Mouse (Mus musculus): ENCODE data around the gene Ttc7b. TPM values are rescaled to one million over a fixed set of nuclear protein-coding genes. Genes with fewer than 3 reads are reported as not detected.

Ttc7b gene
- polyA plus RNA-seq, 1 experiment from 2014 or later = 6.3 TPM

GRCm38 (mm10) chr12:100489799-100490198 lies 30.8 kb downstream of the Ttc7b start:
- Histone ChIP-seq H3K27me3 (replicated peaks; ENCODE audit: control insufficient read depth, insufficient read depth, low read length) (no peaks in the 10 kb centered on the region), H3K4me2 (ENCODE audit: low read length) (no peak overlapping the region), H3K4me1 (ENCODE audit: control insufficient read depth, insufficient read depth, low read length) (no peaks in the 10 kb centered on the region), H3K4me3 (ENCODE audit: low read depth, low read length) (no peak overlapping the region), H3K9me3 (replicated peaks; ENCODE audit: control insufficient read depth, low read length) (no peaks in the 10 kb centered on the region), H3K36me3 (ENCODE audit: control insufficient read depth, insufficient read depth, low read length) (peaks cover 45% of the 10 kb centered on the region), H3K27ac (ENCODE audit: low read depth, low read length) (no peak overlapping the region), H3K9ac (ENCODE audit: low read length) (no peak overlapping the region)
- no peak for ATAC-seq
- no peak for DNase-seq (ENCODE audit: low spot score)
- WGBS = 92% methylated on average over 7 of the region's 7 CpGs

- 94% methylated on average over 5 of the region's 5 CpGs for WGBS
- Histone ChIP-seq H3K9ac (ENCODE audit: low read length) (no peak overlapping the region), H3K27me3 (replicated peaks; ENCODE audit: control insufficient read depth, insufficient read depth, low read length) (no peaks in the 10 kb centered on the region), H3K36me3 (ENCODE audit: control insufficient read depth, insufficient read depth, low read length) (peaks cover 43% of the 10 kb centered on the region), H3K4me3 (ENCODE audit: low read depth, low read length) (no peak overlapping the region), H3K9me3 (replicated peaks; ENCODE audit: control insufficient read depth, low read length) (no peaks in the 10 kb centered on the region), H3K4me1 (ENCODE audit: control insufficient read depth, insufficient read depth, low read length) (no peaks in the 10 kb centered on the region), H3K27ac (ENCODE audit: low read depth, low read length) (no peak overlapping the region), H3K4me2 (ENCODE audit: low read length) (no peak overlapping the region)
- ATAC-seq (no peak), DNase-seq (ENCODE audit: low spot score) (no peak)
These were observed 32.3 kb downstream of the Ttc7b start for GRCm38 (mm10) chr12:100488368-100488767.

GRCm38 (mm10) chr12:100486232-100486631 lies 34.4 kb downstream of the Ttc7b start:
- Histone ChIP-seq H3K4me1 (ENCODE audit: control insufficient read depth, insufficient read depth, low read length) (no peaks in the 10 kb centered on the region), H3K27me3 (replicated peaks; ENCODE audit: control insufficient read depth, insufficient read depth, low read length) (no peaks in the 10 kb centered on the region), H3K9ac (ENCODE audit: low read length) (no peak overlapping the region), H3K27ac (ENCODE audit: low read depth, low read length) (no peak overlapping the region), H3K36me3 (ENCODE audit: control insufficient read depth, insufficient read depth, low read length) (peaks cover 29% of the 10 kb centered on the region), H3K4me2 (ENCODE audit: low read length) (no peak overlapping the region), H3K9me3 (replicated peaks; ENCODE audit: control insufficient read depth, low read length) (no peaks in the 10 kb centered on the region), H3K4me3 (ENCODE audit: low read depth, low read length) (no peak overlapping the region)
- ATAC-seq (no peak), DNase-seq (ENCODE audit: low spot score) (no peak)
- WGBS = 65% methylated on average over 6 of the region's 6 CpGs

GRCm38 (mm10) chr12:100483054-100483453 lies 37.6 kb downstream of the Ttc7b start:
- ATAC-seq = no peak

GRCm38 (mm10) chr12:100482255-100482654 lies 38.4 kb downstream of the Ttc7b start:
- no peaks in the 10 kb centered on the region for H3K27me3 ChIP-seq (replicated peaks; ENCODE audit: control insufficient read depth, insufficient read depth, low read length)
- no peak overlapping the region for H3K27ac ChIP-seq (ENCODE audit: low read depth, low read length)
- no peaks in the 10 kb centered on the region for H3K4me1 ChIP-seq (ENCODE audit: control insufficient read depth, insufficient read depth, low read length)
- WGBS = 84% methylated on average over 7 of the region's 7 CpGs
- H3K4me3 ChIP-seq (ENCODE audit: low read depth, low read length) = no peak overlapping the region
- ATAC-seq (no peak), DNase-seq (ENCODE audit: low spot score) (no peak)
- no peak overlapping the region for H3K9ac ChIP-seq (ENCODE audit: low read length)
- 0 out of 2 replicates have a peak, but pooled peaks cover 6% of the 10 kb centered on the region for H3K36me3 ChIP-seq (ENCODE audit: control insufficient read depth, insufficient read depth, low read length)
- no peaks in the 10 kb centered on the region for H3K9me3 ChIP-seq (replicated peaks; ENCODE audit: control insufficient read depth, low read length)
- no peak overlapping the region for H3K4me2 ChIP-seq (ENCODE audit: low read length)

More at GRCm38 (mm10) chr12:100483054-100483453, 37.6 kb downstream of the Ttc7b start:
- Histone ChIP-seq H3K9ac (ENCODE audit: low read length) (no peak overlapping the region), H3K9me3 (replicated peaks; ENCODE audit: control insufficient read depth, low read length) (no peaks in the 10 kb centered on the region), H3K4me1 (ENCODE audit: control insufficient read depth, insufficient read depth, low read length) (no peaks in the 10 kb centered on the region), H3K27ac (ENCODE audit: low read depth, low read length) (no peak overlapping the region), H3K36me3 (ENCODE audit: control insufficient read depth, insufficient read depth, low read length) (0 out of 2 replicates have a peak, but pooled peaks cover 7% of the 10 kb centered on the region), H3K27me3 (replicated peaks; ENCODE audit: control insufficient read depth, insufficient read depth, low read length) (no peaks in the 10 kb centered on the region), H3K4me2 (ENCODE audit: low read length) (no peak overlapping the region), H3K4me3 (ENCODE audit: low read depth, low read length) (no peak overlapping the region)
- peak; percentile 22 for DNase-seq (ENCODE audit: low spot score)
- WGBS = 68% methylated on average over 1 of the region's 1 CpGs

GRCm38 (mm10) chr12:100481443-100482026 lies 39.1 kb downstream of the Ttc7b start:
- ATAC-seq (peak; percentile 36; the same call in 1 of the 2 replicates), DNase-seq (ENCODE audit: low spot score) (no peak)
- Histone ChIP-seq H3K27me3 (replicated peaks; ENCODE audit: control insufficient read depth, insufficient read depth, low read length) (no peaks in the 10 kb centered on the region), H3K36me3 (ENCODE audit: control insufficient read depth, insufficient read depth, low read length) (0 out of 2 replicates have a peak, but pooled peaks cover 6% of the 10 kb centered on the region), H3K9ac (ENCODE audit: low read length) (no peak overlapping the region), H3K9me3 (replicated peaks; ENCODE audit: control insufficient read depth, low read length) (no peaks in the 10 kb centered on the region), H3K4me2 (ENCODE audit: low read length) (no peak overlapping the region), H3K4me3 (ENCODE audit: low read depth, low read length) (no peak overlapping the region), H3K27ac (ENCODE audit: low read depth, low read length) (no peak overlapping the region), H3K4me1 (ENCODE audit: control insufficient read depth, insufficient read depth, low read length) (no peaks in the 10 kb centered on the region)
- WGBS = 69% methylated on average over 8 of the region's 8 CpGs

GRCm38 (mm10) chr12:100480642-100481442 lies 39.8 kb downstream of the Ttc7b start:
- Histone ChIP-seq H3K36me3 (ENCODE audit: control insufficient read depth, insufficient read depth, low read length) (peaks cover 6% of the 10 kb centered on the region; the same call in 1 of the 2 replicates), H3K9me3 (replicated peaks; ENCODE audit: control insufficient read depth, low read length) (no peaks in the 10 kb centered on the region), H3K9ac (ENCODE audit: low read length) (no peak overlapping the region), H3K4me3 (ENCODE audit: low read depth, low read length) (no peak overlapping the region), H3K27ac (ENCODE audit: low read depth, low read length) (no peak overlapping the region), H3K4me2 (ENCODE audit: low read length) (no peak overlapping the region), H3K27me3 (replicated peaks; ENCODE audit: control insufficient read depth, insufficient read depth, low read length) (no peaks in the 10 kb centered on the region), H3K4me1 (ENCODE audit: control insufficient read depth, insufficient read depth, low read length) (no peaks in the 10 kb centered on the region)
- 90% methylated on average over 15 of the region's 15 CpGs for WGBS
- ATAC-seq (no peak), DNase-seq (ENCODE audit: low spot score) (no peak)

- WGBS = 31% methylated on average over 7 of the region's 7 CpGs
- H3K4me2 ChIP-seq (ENCODE audit: low read length) = no peak overlapping the region
- H3K9me3 ChIP-seq (replicated peaks; ENCODE audit: control insufficient read depth, low read length) = no peaks in the 10 kb centered on the region
- H3K27ac ChIP-seq (ENCODE audit: low read depth, low read length) = no peak overlapping the region
- DNase-seq (ENCODE audit: low spot score) (peak; percentile 92), ATAC-seq (peak; percentile 57)
- no peaks in the 10 kb centered on the region for H3K4me1 ChIP-seq (ENCODE audit: control insufficient read depth, insufficient read depth, low read length)
- peaks cover 6% of the 10 kb centered on the region; the same call in 1 of the 2 replicates for H3K36me3 ChIP-seq (ENCODE audit: control insufficient read depth, insufficient read depth, low read length)
- no peaks in the 10 kb centered on the region for H3K27me3 ChIP-seq (replicated peaks; ENCODE audit: control insufficient read depth, insufficient read depth, low read length)
- no peak overlapping the region for H3K4me3 ChIP-seq (ENCODE audit: low read depth, low read length)
- H3K9ac ChIP-seq (ENCODE audit: low read length) = no peak overlapping the region
These were observed 40.6 kb downstream of the Ttc7b start for GRCm38 (mm10) chr12:100479892-100480621.

All from forebrain, embryonic 14.5 days (tissue).